Mouse (Mus musculus) retina, adult 2 months (tissue): ENCODE data around the gene Fam71d.

Experiments used
- DNase-seq: peaks from one replicate; pipeline ENCODE4 v3.0.0-alpha.2; 2012; ENCODE audit warnings: low read depth, low spot score

The Fam71d gene

DNA sequence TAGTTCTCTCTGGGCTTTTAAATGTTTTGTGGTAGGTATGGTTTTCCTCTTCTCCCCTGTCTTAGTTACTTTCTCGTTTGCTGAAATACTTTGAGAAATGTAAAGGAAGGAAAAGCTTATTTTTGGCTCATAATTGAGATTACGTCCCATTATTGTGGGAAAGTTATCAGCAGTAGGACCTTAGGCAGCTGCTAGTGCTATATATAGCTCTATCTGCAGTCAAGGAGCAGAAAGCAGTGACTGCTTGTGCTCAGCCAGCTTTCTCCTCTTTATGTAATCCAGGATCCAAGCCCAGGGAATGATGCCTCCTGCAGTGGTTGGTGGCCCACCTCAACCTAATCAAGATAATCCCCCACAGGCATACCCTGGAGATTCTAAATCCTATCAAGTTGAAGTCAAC, 81.9 kb downstream of the Fam71d start:
- DNase-seq, result no peak

DNA sequence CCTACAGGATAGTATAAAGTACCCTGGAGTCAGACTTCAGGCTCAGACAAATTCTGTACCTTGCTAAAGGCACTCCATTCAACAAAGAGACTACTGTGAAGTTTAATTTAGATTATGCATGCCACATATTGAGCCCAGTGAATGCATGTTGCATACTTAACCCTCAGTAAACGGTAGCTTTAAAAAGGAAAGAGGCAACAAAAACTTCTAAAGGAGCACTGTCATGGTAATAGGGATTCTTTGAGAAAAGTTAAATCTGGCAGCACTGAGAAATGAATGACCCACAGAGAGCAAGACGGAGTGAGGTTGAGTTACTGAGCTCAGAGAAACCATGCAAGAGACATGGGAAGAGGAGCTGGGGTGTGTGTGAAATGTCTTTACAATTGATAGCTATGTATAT, 86.6 kb downstream of the Fam71d start:
- DNase-seq, result no peak

- no peak for DNase-seq
Observed at GRCm38 (mm10) chr12:78778423-78779067, 87.2 kb downstream of the Fam71d start.
